Mouse (Mus musculus) layer of hippocampus, postnatal 36 days (tissue): ENCODE data around the gene Cspg4. TPM values are rescaled to one million over a fixed set of nuclear protein-coding genes. Genes with fewer than 3 reads are reported as not detected.

Source experiments
- DNase-seq, 2 experiments: peaks; one replicate each; pipeline ENCODE4 v3.0.0; 2022
- total RNA-seq, 2 experiments: library from RNA; stranded (reverse); gene quantifications; 2 replicates each; pipeline ENCODE4 v1.2.3; 2021

Cspg4 gene
- total RNA-seq, 2 experiments from 2014 or later, result 18.0 to 19.7 TPM

DNA sequence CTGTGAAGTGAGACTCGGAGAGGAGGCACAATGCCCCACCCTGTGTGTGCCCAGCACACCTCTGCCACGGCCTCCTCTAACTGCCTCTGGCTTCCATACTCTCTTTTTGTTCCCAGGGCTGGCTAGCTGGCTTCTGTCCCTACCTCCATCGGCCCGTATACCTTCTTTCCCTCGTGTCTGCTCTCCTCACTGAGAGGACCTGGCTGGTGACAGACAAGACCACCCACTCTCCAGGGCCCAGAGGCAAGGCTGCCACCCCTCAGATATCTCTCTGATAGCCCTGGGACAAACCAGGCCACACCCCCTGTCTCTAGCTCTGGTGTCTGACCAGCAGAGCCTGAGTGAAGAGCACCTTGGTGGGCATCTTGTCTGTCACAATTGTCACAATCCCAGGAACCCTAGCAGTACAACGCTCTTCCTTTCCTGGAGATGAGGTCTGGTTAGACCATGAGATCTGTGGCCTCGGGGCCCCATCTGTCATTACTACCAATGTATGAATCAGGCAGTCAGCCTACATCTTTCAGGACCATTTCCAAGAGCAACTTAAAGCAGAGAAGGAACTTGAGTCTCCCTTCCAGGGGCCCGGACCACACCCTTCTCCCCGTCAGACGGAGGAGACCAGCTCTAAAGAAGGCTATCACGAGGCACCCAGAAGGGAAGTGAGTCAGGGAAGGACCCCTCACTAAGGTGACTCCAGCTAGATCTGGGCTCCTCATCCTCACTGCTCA is 1.0 kb downstream of the Cspg4 start:
- DNase-seq, result no peak

GRCm38 (mm10) chr9:56866430-56866829 is 1.6 kb downstream of the Cspg4 start:
- DNase-seq, result no peak

- peak; percentile 74 to 76 for DNase-seq
Observed at GRCm38 (mm10) chr9:56868292-56868691, 3.5 kb downstream of the Cspg4 start.

DNA sequence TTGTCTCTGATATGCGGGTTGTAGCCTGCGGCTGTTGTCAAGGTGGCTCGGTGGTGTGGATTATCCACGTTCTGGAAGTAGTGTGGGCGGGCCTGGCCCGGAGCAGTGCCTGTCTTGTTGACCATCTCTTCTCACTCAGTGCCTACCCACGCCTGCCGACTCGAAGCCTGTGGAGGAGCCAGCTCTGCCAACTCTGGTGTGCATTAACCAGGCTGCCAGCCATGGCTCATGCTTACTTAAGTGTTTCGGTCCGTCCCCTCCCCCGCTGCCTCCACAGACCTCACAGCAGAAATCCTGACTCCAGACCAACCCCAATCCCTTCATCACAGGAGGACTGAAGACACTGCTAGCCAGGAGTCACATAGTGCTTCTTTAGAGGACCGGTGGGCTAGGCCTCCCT is 4.7 kb downstream of the Cspg4 start:
- DNase-seq, result peak; percentile 52 to 59

DNA sequence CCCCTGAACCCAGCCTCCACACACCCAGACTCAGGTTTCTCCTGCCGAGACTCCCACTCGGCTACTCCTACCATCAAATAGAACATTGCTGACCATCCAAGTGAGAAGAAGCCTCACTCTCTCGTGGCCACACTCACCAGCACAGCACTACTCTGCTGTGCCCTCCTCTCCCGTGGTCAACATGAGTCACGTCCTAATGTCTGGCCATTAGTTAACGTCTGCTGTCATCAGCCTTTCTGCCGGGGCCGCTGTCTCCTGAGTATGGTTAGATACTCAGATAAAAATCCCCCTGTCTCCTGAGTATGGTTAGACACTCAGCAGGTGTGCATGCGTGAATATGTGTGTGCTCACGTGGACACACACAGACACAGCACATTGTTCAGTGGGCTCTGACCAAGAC is 5.9 kb downstream of the Cspg4 start:
- DNase-seq, result no peak

GRCm38 (mm10) chr9:56871191-56871590 is 6.4 kb downstream of the Cspg4 start:
- no peak for DNase-seq

GRCm38 (mm10) chr9:56872105-56872903 is 7.5 kb downstream of the Cspg4 start:
- DNase-seq, result no peak

DNA sequence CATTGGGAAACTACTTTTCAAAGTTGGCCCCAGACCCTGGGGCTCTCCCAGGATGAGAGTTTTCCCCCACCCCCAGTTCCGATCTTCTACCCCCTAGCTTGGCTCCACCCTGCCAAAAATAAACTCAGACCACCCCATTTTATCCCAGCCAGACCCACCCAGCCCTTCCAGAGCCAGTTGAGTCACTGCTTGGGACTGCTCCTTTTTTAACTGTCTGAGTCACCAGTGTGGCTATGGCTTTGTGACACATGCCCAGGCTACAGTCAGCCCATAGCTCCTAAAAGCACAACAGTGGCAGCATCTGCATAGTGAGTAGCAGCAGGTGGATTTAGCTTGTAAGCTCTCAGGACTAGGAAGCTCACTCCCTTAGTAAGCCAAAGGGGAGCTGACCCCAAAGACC is 8.3 kb downstream of the Cspg4 start:
- no peak for DNase-seq

DNA sequence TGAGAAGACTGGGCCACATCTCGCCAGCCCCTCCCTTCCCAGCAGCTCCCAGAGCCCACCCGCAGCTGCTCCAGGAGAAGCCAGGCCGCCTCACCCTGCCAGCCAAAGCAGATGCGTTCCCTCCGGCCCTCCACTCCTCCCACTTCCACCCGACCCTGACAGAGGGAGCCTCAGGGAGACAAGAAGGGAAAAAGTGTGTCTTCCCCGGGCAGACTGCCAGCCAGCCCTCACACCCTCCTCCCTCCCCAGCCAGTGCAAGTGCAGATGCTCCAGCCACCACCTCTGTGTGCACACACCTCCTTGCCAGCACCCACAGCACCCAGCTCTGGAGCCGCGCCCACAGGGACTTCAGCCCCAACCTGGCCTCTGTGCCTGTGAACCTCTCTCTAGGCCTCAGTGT is 12.0 kb downstream of the Cspg4 start:
- no peak for DNase-seq

DNA sequence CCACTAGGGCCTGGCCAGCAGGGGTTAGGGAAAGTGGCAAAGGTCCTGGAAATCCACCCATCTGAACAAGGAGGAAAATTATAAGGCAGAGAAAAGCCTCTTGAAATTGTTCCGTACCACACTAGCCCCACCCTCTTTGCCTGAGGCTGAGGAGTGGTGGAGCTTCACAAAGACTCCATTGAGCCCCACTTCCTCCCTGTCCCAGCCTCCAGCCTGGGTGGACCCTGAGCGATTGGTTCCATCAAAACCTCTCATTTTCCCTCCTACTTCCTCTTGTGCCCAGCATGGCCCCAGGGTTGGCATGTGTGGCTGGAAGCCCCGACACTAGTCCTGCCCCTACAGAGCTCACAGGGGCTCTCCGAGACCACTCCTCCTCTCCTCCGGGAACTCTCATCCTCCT is 12.5 kb downstream of the Cspg4 start:
- DNase-seq, result no peak

DNA sequence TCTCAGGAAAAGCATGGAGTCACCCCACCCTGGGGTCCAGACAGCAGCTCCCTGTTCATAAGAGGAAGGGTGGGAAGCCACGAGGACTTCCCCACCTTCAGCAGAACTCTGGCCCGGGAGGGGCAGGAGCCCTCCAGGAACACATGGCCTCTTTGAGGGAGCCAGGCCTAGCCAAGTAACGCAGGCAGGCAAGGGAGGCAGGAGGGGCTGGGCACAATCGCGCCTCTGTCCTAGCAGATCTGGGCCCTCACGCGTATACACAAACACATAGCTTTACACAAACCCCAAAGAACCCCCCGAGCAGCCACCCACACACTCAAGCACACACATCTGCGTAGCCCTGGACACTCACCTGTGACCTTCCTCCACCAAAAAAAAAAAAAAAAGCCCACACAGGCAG is 16.0 kb downstream of the Cspg4 start:
- DNase-seq, result peak in 1 of 2 experiments; percentile 55

DNA sequence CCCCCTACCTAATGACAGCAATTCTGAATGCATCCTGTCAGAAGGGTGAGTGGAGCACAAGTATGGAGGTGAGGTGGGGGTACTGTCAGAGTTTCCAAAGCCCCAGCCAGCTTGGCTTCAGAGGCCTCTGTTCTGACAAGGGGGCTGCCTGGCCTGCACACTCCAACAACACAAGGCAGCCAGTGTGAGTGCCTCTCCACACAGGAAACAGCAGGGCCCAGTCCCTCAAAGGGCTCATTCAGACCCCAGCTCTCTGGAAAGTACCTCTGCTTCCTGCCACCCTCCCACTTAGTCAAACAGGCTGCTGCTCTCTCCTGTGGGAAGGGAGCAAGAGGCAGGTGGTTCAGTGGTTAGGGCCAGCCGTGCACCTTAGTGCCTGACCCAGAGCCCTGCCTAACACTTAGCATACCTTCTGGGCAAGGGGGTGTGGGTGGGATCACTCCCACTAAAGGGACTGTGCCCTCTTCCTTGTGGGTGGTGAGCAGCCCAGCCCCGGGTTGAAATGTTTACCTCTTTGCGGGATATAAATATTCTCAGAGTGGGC is 16.8 kb downstream of the Cspg4 start:
- DNase-seq, result peak in 1 of 2 experiments; percentile 41

GRCm38 (mm10) chr9:56882283-56882682 is 17.4 kb downstream of the Cspg4 start:
- DNase-seq, result no peak

GRCm38 (mm10) chr9:56882818-56883217 is 18.0 kb downstream of the Cspg4 start:
- DNase-seq, result no peak

DNA sequence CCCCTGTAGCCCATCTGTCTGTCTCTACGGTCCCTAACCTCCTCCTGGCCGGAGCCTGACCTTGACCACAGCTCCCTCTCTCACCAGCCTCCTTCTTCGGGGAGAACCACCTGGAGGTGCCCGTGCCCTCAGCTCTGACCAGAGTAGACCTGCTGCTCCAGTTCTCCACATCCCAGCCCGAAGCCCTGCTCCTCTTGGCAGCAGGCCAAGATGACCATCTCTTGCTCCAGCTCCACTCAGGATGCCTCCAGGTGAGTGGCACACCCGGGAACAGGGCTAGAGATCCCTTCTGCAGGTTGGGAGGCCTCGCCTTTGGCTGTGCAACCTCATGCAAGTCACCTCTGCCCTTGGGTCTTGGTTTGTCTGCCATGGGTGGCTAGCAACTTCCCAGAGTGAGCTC is 18.6 kb downstream of the Cspg4 start:
- no peak for DNase-seq

GRCm38 (mm10) chr9:56884328-56884727 is 19.5 kb downstream of the Cspg4 start:
- DNase-seq, result no peak

DNA sequence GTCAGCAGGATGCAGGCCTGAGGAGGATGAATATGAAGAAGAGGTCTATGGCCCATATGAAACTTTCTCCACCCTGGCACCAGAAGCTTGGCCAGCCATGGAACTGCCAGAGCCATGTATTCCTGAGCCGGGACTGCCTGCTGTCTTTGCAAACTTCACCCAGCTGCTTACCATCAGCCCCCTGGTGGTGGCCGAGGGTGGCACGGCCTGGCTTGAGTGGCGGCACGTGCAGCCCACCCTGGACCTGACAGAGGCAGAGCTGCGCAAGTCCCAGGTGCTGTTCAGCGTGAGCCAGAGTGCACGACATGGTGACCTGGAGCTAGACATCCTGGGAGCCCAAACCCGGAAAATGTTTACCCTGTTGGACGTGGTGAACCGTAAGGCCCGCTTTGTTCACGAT is 21.3 kb downstream of the Cspg4 start:
- no peak for DNase-seq

GRCm38 (mm10) chr9:56886601-56887000 is 21.8 kb downstream of the Cspg4 start:
- DNase-seq, result no peak

- no peak for DNase-seq
Observed at GRCm38 (mm10) chr9:56887581-56887980, 22.7 kb downstream of the Cspg4 start.

GRCm38 (mm10) chr9:56889817-56890216 is 25.0 kb downstream of the Cspg4 start:
- peak; percentile 60 to 69 for DNase-seq

DNA sequence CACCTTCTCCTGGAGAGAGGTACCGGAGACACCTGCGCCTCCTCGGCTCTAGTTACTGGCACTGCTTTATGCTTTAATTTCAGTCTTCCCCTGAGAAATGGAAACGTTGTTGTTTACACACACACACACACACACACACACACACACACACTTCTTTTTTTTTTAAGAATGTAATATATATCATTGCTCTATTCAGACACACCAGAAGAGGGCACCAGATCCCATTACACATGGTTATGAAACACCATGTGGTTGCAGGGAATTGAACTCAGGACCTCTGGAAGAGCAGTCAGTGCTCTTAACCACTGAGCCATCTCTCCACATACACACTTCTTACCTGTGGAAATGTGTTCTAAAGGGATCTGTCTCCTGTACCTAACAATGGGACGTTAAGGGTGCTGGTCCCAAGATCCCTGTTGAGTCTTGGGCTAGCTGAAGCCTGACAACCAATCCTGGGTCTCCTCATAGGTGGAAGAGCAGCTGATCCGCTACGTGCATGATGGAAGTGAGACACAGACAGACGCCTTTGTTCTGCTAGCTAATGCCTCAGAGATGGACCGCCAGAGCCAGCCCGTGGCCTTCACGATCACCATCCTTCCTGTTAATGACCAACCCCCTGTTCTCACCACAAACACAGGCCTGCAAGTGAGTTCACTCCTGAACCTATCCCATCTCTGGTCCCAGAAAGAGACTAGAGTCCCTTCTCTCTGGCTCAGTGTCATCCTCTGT is 25.9 kb downstream of the Cspg4 start:
- DNase-seq, result no peak

- peak; percentile 59 to 64 for DNase-seq
Observed at GRCm38 (mm10) chr9:56891517-56892011, 26.7 kb downstream of the Cspg4 start.

- DNase-seq, result no peak
Observed at GRCm38 (mm10) chr9:56892111-56892510, 27.3 kb downstream of the Cspg4 start.
